Mouse (Mus musculus) common myeloid progenitor, adult 5-6 weeks (primary cell): ENCODE measurements around the gene OR5BS1P. TPM values are rescaled to one million over a fixed set of nuclear protein-coding genes. Genes with fewer than 3 reads are reported as not detected.
"Not testable (repeated sequence)": the region's sequence is repeated elsewhere in the genome, so short reads cannot be mapped to it uniquely, and the experiment has no call there.

Source experiments
- ATAC-seq: replicated peaks from 2 replicates; pipeline ENCODE4 v1.8.0; 2016; ENCODE audit warnings: low read depth, mild to moderate bottlenecking, moderate TSS enrichment, inconsistent platforms; ENCODE audit not compliant: poor library complexity, severe bottlenecking
- total RNA-seq: library from RNA; stranded (forward); fragments of 200-1000, 187-1606 nt; gene quantifications from 2 replicates; pipeline ENCODE4 v1.2.3, GENCODE M21; 2017

The OR5BS1P gene
- not detected in 2 replicates for total RNA-seq

DNA sequence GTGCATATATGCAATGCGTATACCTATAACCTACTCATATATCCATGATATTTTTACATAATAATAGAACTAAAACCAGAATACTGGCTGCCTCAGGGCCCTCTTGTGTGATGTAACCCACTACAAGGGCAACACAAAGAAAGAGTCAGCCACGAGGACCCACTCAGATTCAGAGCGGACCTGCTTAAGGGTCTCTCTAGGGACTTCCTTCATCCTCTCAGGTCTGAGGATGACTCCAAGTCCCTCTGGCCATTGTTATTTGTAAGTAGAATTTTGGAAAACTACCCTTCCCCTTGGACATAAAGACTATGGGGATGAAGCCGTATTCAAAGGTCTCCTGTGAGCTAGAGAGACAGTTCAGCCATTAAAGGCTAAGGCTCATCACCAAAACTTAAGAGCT is at the start of gene OR5BS1P:
Gene OR5BS1P, plus strand, starts transcription at position 301 of the 400 bp plus-strand sequence.
- ATAC-seq: no peak

DNA sequence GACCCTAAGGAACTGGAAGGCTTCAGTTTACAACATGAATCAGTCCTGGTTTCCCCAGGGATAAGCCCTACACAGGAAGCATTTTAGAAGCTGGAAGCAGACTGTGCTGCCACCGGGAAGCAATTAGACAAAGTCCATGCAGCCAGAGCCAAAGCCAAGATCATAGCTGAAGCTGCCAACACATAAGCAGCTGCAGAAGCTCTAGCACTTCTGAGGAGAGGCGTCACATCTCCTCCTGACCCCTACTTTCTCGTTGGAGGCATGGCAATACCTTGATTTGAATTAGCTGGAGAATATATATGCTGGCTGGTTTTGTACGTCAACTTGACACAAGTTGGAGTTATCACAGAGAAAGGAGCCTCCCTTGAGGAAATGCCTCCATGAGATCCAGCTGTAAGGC is 48.8 kb upstream of the OR5BS1P start:
- no peak for ATAC-seq

DNA sequence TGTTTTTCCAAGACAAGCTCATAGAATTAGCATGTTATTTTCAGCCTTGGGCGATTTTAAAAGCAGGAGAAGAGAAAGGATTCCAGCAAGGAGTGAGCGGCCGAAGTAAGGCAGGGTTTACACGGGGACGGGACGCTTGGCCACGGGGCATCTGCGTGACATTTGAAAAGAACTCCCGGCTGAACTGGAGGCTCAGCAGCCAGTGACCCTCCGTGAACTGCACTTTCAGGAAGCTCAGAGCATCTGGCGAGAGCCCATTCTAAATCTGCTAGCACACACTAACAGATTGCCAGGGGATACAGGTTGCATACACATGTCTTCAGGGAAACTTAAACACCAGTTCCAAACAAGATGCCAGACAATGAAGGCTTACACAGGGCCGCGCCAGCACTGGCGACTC is 45.4 kb upstream of the OR5BS1P start:
- no peak for ATAC-seq

DNA sequence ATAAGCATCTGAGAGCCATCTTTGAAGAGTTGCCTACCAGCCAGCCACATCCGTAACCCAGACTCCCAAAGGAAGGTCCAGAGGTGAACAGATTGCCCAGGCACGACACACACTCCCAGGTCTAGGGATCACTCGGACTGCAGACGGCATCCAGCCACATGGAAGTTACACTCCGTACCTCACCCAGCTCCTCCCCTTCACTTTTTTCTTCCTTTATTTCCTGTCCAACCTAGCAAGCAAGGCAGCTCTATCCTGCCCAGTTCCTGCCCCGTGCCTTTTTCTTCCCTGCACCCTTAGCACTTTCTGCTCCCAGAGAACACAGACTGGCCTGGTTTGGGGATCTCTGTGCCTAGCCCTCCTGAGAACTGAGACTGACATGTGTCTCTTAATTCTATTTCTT is 44.9 kb upstream of the OR5BS1P start:
- ATAC-seq: no peak

DNA sequence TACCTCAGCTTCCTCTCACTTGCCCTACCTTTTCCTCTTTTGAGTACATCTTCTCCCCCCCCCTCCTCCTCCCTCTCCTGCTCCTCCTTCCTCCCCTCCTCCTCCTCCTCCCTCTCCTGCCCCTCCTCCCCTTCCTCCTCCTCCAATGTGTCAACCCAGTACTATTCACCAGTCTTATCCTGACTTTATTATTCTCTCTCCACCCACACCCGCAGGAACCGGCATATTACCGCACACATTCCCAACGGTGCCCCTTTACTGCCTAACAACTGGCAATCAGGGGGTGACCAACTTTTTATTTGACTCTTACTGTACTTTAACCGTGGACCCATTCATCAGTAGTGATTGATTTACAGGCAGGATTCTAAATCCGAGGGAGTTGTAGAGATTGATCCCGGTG is 44.5 kb upstream of the OR5BS1P start:
- ATAC-seq: no peak

DNA sequence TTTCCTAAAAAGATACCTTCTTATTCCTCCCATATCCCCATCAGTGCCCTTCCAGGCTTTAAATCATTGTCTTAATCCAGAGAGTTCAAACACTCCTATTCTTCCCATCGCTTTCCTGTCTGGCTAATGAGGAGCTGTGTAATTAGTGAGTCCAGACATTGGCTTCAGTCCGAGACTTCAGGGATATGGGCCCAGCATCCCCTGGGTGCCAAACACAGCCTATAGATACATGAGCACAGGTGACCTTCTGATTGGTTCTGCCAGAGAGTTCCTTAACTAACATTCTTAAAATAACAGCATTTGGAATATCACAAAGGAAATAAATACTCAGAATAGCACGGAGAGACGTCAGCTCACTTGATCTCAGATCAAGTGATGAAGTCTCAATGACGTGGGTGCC is 38.8 kb upstream of the OR5BS1P start, which contains the start of gene Olfr282:
Gene Olfr282, plus strand, starts transcription at position 301 of the 400 bp plus-strand sequence.
- ATAC-seq: not testable (repeated sequence)

DNA sequence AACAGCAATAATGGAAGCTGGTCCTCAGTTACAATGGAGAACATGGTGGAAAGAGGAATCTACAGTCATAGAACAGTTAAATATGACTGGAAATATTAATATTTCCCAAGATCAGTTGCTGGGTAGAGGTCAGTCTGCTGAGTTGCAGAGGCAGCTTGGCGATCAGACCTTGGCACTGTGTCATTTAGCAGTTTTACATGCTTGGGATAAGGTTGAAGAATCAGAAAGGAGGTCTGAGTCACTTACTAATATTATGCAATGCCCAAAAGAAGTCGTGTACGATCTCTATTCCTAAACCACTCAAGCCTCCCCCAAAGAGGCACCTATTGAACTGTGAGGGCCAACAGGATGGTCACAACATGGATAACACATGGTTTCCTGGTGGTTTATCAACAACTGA is 25.1 kb upstream of the OR5BS1P start:
- ATAC-seq: no peak

DNA sequence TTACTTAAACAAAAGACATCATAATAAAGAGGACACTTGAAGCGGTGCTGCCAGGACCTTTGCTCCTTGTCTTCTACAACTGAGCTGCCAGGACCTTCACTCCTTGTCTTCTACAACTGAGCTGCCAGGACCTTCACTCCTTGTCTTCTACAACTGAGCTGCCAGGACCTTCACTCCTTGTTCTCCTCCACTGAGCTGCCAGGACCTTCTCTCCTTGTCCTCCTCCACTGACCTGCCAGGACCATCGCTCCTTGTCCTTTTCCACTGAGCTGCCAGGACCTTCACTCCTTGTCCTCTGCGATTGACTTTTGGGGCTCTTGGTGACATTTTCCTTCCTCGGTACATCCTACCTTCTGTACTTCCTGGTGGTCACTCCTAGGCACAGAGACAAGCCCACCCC is 21.2 kb upstream of the OR5BS1P start:
- no peak for ATAC-seq

DNA sequence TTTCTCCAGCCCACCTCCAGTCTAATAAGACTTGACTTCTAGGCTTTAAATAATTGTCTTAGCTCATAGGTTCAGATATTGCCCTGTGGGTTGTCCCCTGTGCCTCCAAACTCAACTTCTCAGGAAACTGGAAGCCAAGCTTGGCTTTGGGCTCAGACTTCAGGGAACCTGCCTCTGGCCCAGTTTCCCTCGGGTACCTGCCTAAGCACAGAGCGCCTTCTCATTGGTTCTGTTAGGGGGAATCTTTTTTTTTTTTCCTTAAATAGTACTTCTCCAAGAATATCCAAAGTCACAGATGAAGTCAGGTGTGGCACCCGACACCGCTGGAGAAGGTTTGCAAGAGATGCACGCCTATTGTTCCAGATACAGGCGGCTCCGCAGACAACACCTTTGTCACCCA is 17.4 kb upstream of the OR5BS1P start, which contains the start of gene Olfr281:
Gene Olfr281, plus strand, starts transcription at position 301 of the 400 bp plus-strand sequence.
- ATAC-seq: no peak

DNA sequence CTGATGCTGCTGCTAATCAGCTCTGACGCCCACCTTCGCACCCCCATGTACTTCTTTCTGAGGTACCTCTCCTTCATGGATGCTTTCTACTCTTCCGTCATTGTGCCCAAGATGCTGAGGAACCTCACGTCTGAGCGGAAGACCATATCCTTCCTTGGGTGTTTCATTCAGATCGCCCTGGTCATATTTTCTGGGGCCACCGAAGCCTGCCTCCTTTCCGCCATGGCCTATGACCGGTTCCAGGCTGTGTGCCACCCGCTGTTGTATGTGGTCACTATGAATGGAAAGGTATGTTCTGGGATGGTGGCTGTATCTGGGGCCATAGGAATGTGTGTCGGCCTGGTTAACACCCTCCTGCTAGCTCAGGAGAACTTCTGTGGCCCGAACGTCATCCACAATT is 1.8 kb downstream of the OR5BS1P start:
- no peak for ATAC-seq

DNA sequence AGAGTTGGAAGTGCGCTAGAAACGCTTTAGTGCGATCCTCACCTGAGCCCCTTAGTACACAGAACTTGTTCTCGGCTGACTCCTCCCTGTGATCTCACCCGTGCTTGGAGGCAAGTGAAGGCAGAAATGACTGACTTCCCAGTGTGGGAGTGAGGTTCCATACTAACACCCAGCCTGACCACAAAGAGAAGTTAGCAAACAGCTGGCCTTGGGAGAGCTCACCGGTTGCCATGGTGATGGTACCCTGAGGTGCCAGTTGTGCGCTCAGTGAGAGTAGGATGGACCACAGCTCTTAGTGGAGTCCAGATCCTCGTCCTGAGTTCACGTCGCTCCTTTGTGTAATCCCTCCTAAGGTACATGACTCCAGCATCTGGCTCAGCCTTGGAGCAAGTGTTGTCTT is 5.3 kb downstream of the OR5BS1P start:
- no peak for ATAC-seq

DNA sequence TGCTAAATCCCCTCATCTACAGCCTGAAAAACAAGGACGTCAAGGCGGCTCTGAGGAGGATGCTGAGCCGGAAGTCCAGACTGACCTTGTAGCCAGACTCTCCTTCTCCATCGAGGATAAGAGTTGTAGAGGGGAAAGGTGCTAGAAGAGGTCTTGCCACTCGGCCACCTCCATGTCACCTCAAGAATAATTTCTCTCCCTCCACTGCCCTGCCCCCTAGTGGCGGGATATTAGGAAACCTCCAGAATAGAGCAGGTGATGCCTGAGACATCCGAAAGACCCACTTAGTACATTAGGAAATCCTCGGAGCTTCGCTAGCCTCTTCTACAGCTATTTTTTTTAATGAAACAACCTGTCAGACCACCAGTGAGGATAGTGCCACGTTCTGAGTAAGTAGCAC is 5.7 kb downstream of the OR5BS1P start:
- peak; percentile 69 for ATAC-seq

DNA sequence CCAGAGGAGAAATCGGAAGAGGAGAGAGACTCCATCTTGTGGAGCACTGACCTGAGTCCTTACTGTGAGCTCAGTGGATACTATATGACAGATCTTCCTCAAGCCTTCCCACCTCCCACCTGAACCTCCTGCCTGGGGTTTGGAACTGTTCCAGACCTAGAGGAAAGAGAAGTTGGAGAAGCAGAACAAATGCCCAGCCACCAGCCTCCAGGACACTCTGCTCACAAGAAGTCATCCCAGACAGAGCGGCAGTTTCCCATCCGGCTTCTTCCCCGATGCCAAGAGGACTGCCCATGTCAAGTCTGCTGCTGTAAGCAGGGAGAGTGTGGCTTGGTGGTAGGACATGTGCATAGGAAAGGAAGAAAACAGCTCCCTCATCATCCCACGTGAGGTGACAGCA is 6.6 kb downstream of the OR5BS1P start:
- ATAC-seq: no peak

DNA sequence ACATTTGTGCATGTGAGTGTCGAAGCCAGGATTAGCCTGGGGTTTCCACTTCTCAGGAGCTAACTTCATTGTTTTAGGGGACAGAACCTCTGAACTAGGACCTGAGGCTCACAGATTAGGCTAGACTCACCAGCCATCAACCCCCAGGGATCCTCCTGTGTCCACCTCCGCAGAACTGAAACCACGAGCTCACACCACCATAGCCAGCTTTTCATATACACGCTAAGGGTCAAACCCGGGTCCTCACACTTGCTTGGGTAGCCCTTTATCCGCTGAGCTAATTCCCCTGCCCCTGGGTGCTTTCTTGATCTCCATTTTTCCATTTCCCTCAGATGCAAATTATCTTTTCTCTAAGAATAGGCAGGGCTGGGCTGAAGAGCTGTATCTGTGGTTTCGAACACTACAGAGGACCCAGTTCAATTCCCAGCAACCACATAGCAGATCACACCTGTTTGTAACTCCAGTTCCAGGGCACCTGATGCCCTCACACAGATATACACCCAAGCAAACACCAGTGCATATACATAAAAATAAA is 9.9 kb downstream of the OR5BS1P start:
- ATAC-seq: no peak

DNA sequence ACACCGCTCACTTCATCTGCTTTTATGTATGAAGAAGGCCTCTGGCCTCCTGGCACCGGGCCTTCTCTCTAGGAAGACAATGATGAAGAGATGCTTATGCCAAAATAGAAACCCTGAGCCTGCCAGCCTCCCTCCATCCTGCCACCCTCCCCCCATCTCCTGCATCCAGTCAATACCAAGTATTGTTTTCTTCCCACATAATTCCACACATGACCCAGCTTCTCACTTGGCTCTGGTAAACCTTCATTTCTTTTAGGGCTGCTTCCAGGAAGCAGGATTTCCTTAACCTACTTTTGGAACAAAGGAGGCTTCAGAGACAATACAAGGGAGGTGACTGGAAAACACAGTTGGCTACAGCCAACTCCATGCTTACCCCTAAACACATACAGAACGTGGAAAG is 13.0 kb downstream of the OR5BS1P start, which contains the start of gene Lalba:
Gene Lalba, minus strand, starts transcription at position 21 of the 400 bp plus-strand sequence.
- ATAC-seq: no peak

DNA sequence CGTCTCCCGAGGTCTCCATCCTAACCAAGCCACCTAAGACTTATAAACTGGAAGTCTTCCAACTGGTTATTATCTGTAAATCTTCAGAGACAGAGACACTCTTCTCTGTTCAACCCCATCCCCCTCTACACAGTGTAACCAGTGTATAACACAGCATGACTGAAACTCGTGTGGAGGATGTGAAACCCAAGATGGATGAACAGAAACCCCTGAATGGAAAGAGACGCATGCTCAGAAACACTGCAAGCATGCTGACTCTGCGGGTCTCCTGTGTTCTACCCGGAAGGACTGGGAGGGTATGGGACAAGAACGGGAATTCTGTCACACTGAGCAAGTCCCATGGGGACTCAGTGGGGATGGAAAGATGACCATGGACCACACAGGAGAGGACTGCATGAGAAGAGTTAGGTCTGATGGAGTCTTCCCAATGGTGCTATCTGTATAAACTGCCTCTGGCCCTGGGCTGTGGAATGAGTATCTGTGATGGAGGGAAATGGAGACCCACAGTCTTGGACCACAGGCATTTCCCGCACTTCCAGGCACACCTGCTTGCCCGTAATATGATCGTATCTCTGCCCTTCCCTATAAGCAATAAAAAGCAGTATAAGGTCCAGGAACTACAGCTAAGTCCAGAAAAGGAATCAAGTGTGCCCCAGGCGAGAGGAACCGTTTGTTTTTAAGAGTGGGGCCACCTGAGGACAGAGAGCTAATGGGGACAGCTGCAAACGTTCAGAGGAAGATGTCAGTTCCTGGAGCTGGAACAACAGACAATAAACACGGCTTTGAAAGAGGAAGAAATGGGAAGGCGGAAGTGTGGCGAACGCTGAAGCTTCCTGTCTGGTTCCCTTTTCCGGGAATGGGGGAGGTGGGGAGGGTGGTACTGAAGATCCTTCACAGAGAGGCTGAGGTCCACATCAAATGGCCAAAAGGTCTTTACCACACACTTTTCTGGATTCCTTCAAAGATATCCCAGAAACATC is 14.5 kb downstream of the OR5BS1P start:
- peak; percentile 76 for ATAC-seq

DNA sequence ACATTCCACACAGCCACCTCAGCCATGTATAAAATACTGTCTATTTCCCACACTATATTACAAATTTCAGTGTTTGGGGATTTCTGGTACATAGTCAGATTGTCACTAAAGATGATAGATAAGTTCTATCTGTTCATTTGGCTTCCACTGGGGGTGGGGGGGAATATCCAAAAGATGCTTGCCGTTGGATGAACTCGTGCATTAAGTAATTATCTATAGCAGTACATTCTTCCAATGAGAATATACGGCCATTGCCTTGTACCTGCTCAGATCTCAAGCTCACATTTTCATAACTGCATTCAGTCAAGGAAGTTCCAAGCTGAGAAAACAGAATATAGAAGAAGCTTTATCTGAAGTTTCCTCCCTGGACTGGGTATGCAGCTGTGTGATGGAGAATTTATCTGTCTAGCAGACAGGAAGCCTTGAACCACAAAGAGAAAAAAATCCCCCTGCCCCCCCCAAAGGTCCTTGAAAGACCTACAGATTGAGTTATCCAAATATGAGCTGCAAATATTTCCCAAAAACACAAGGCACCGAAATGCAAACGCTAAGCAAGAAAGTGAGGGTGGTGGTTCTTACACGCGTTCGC is 16.8 kb downstream of the OR5BS1P start:
- ATAC-seq: peak; percentile 66

DNA sequence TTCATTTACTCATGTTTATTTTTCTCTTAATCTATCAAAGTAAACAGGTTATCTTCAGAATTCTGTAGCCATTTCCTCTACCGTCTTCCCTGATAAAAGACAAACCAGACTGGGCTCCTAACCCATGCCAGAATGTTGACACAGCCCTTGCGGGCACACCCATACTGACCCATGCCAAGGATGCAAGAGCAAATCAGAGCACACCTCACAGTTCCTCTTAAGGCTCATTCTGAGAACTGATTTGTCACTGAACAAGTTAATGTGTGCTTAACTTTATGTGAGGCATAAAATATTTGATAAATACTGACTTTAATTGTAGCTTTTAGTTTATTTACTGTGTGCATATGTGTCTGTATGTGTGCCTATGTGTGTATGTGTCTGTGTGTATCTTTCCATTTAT is 21.6 kb downstream of the OR5BS1P start:
- ATAC-seq: no peak

DNA sequence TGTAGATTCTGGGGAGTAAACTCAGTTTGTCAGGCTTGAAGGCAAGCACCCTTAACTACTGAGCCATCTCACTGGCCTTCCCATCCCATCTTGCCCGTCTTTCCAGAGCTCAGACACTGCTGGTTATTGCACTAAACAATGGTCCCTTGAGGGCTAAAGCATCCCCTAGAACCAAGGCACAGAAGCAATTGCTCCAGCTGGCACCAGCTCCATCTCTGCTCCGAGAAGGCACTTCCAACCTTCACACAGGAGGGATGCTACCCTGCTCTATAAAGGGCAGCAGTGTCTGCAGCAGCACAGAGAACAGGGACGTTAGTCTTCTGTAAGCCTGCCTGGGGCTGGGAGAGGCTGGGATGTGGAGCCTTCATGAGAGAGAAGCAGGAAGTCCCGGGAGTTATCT is 22.4 kb downstream of the OR5BS1P start, which contains the start of gene Olfr279:
Gene Olfr279, plus strand, starts transcription at position 301 of the 400 bp plus-strand sequence.
- ATAC-seq: no peak

DNA sequence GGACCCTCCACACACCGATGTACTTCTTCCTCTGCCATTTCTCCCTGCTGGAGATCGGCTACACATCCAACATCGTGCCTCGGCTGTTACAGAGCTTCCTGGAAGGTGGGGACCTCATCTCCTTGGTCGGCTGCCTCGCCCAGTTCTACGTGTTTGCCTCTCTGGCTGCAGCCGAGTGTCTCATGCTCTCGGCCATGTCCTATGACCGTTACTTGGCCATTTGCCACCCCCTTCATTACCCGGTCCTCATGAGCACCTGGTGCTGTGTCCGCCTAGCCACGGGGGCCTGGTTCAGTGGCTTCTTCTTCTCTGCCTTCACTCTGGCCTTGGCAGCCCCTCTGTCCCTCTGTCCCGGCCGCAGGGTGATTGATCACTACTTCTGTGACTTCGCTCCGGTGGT is 27.9 kb downstream of the OR5BS1P start:
- no peak for ATAC-seq

DNA sequence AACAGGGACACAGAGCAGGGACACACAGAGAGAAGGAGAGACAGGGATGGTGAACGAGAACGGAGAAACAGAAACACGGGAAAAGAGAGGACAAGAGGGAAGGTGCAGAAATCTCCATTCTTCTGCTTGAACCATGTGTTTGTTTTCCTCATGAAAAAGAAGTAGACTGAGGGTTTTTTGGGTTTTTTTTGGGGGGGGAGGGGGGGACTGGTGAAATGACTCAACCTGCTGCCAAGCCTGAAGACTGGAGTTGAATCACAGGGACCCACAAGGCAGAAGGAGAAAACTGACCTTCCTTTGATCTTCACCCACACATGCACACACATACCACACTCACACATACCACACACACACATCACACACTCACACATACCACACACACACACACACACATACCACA is 33.6 kb downstream of the OR5BS1P start:
- ATAC-seq: no peak
